Mouse (Mus musculus) left cerebral cortex, postnatal 25 days (tissue): ENCODE measurements around the gene Ube2f. TPM values are rescaled to one million over a fixed set of nuclear protein-coding genes. Genes with fewer than 3 reads are reported as not detected.

Source experiments
- DNase-seq, 2 experiments: peaks; one replicate each; pipeline ENCODE4 v3.0.0; 2022; ENCODE audit warnings: low spot score in 2 of 2, mixed read lengths in 1 of 2
- intact Hi-C: fragments of 180-260 bp; cut with DNase I; formaldehyde crosslinking; loops from one replicate; pipeline ENCODE4 v1.15.1; 2025
- total RNA-seq, 2 experiments: library from RNA; stranded (reverse); gene quantifications; 2 replicates each; pipeline ENCODE4 v1.2.3; 2021

Gene Ube2f
- total RNA-seq, 2 experiments from 2014 or later = 54.9 TPM

GRCm38 (mm10) chr1:91231142-91231541, 19.0 kb upstream of the Ube2f start:
- intact Hi-C loops = no loop called here
- no peak for DNase-seq

- DNase-seq = no peak
- intact Hi-C loops = no loop called here
These were observed 18.2 kb upstream of the Ube2f start for GRCm38 (mm10) chr1:91231896-91232295.

- DNase-seq = no peak
- intact Hi-C loops = no loop called here
These were observed 14.7 kb upstream of the Ube2f start for GRCm38 (mm10) chr1:91235395-91235794.

- no peak for DNase-seq
- intact Hi-C loops = no loop called here
These were observed 12.4 kb upstream of the Ube2f start for GRCm38 (mm10) chr1:91237676-91238075.

GRCm38 (mm10) chr1:91239112-91239511, 11.0 kb upstream of the Ube2f start:
- peak; percentile 39 to 50 for DNase-seq
- intact Hi-C loops = loop anchor here (1.0 kb wide), 1 partner anchor 60 kb away; the partner anchor contains the start of gene Ramp1

GRCm38 (mm10) chr1:91239800-91240199, 10.3 kb upstream of the Ube2f start:
- no peak for DNase-seq
- intact Hi-C loops = loop anchor here (1.0 to 10.0 kb wide), 3 partner anchors 60 to 635 kb away; partner anchors contain the start of genes Cops8 and Ramp1

- no peak for DNase-seq
- intact Hi-C loops = loop anchor here (10.0 kb wide), 2 partner anchors 126 to 636 kb away; partner anchors contain the start of gene Cops8
These were observed 9.4 kb upstream of the Ube2f start for GRCm38 (mm10) chr1:91240685-91241084.

- DNase-seq = no peak
- intact Hi-C loops = loop anchor here (10.0 kb wide), 2 partner anchors 126 to 636 kb away; partner anchors contain the start of gene Cops8
These were observed 8.9 kb upstream of the Ube2f start for GRCm38 (mm10) chr1:91241249-91241648.

- intact Hi-C loops = loop anchor here (5.0 to 10.0 kb wide), 3 partner anchors 133 to 643 kb away; partner anchors contain the start of gene Cops8
These were observed 1.9 kb upstream of the Ube2f start for GRCm38 (mm10) chr1:91248242-91248641.

GRCm38 (mm10) chr1:91248970-91249369, 1.1 kb upstream of the Ube2f start:
- no peak for DNase-seq
- intact Hi-C loops = loop anchor here (5.0 to 10.0 kb wide), 3 partner anchors 134 to 644 kb away; partner anchors contain the start of gene Cops8

More at GRCm38 (mm10) chr1:91248242-91248641, 1.9 kb upstream of the Ube2f start:
- no peak for DNase-seq

GRCm38 (mm10) chr1:91250415-91251147, 477 bp downstream of the Ube2f start:
- intact Hi-C loops = loop anchor here (5.0 kb wide), 1 partner anchor 47 kb away; the partner anchor contains the start of gene Scly
- DNase-seq = peak; percentile 5 to 23

GRCm38 (mm10) chr1:91251148-91251650, 1.1 kb downstream of the Ube2f start:
- intact Hi-C loops = loop anchor here (5.0 kb wide), 1 partner anchor 46 kb away; the partner anchor contains the start of gene Scly
- peak in 1 of 2 experiments; percentile 7 for DNase-seq

- DNase-seq = no peak
- intact Hi-C loops = loop anchor here (5.0 kb wide), 1 partner anchor 45 kb away; the partner anchor contains the start of gene Scly
These were observed 1.8 kb downstream of the Ube2f start for GRCm38 (mm10) chr1:91251927-91252326.

- intact Hi-C loops = no loop called here
- no peak for DNase-seq
These were observed 7.8 kb downstream of the Ube2f start for GRCm38 (mm10) chr1:91257918-91258317.

GRCm38 (mm10) chr1:91259794-91260193, 9.7 kb downstream of the Ube2f start:
- DNase-seq = no peak
- intact Hi-C loops = no loop called here

GRCm38 (mm10) chr1:91262508-91262907, 12.4 kb downstream of the Ube2f start:
- intact Hi-C loops = no loop called here
- DNase-seq = no peak

GRCm38 (mm10) chr1:91272260-91272659, 22.2 kb downstream of the Ube2f start:
- peak in 1 of 2 experiments; percentile 33 for DNase-seq
- intact Hi-C loops = no loop called here

GRCm38 (mm10) chr1:91276581-91276980, 26.5 kb downstream of the Ube2f start:
- no peak for DNase-seq
- intact Hi-C loops = no loop called here

- intact Hi-C loops = no loop called here
- DNase-seq = no peak
These were observed 27.4 kb downstream of the Ube2f start for GRCm38 (mm10) chr1:91277480-91277879.

- no peak for DNase-seq
- intact Hi-C loops = no loop called here
These were observed 28.5 kb downstream of the Ube2f start for GRCm38 (mm10) chr1:91278410-91279119.
